In the genomic region with DNA sequence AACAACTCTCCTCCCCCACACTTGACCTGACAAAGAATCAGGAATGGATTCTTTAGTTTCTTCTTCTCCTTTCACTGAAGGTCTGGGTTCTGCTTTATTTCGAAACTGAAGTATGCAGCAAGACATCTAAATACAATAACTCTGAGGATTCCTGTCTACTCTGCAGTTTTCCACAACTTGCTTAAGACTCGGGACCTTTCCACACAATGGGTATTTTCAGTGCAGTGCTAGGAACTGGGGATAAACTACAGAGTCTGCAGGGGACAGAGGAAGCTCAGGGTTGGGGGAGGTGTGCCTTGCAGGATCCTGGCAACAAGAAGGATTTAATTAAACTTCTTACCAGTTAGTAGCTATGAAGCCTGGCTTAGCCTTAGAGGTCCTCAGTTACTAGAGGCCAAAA, we compare ENCODE assay signal across 28 mouse cellular contexts. TPM values are rescaled to one million over a fixed set of nuclear protein-coding genes. Genes with fewer than 3 reads are reported as not detected.
DNase-seq lines count a peak whose midpoint lies in the region; ATAC-seq and TF ChIP-seq lines count a peak whose summit lies in the region.
"Had no signal": no experiment of that assay in that cellular context is flagged by ENCODE, and none has a peak within 500 bp of the region (broad histone marks: within the 10 kb centered on the region; RNA-seq: fewer than 3 reads in every experiment).

No protein-coding gene starts in this region.

- no peak for TF ChIP-seq EP300 in heart, adult 2 months (IDR thresholded peaks at IDR 0.05; ENCODE audit: insufficient read depth, low read depth, low read length)
- TF ChIP-seq EP300 in ES-Bruce4 (IDR thresholded peaks at IDR 0.05; ENCODE audit: insufficient read depth, low read depth, low read length): no peak

- no peaks in the 10 kb centered on the region for H3K27me3 ChIP-seq in heart, adult 2 months (ENCODE audit: control insufficient read depth, insufficient read depth, low read length)
- H3K27me3 ChIP-seq in ES-Bruce4 (ENCODE audit: control insufficient read depth, insufficient read depth, low read length, poor library complexity, severe bottlenecking): no peaks in the 10 kb centered on the region
- H3K27me3 ChIP-seq: lung, embryonic 15.5 days; stomach, embryonic 15.5 days had no signal

- no peak overlapping the region for H3K9ac ChIP-seq in heart, adult 2 months (ENCODE audit: low read depth, low read length)
- no peak overlapping the region for H3K9ac ChIP-seq in ES-Bruce4 (ENCODE audit: low read depth, poor library complexity, severe bottlenecking)
- H3K9ac ChIP-seq: forebrain, embryonic 13.5 days; liver, embryonic 15.5 days; lung, embryonic 15.5 days; midbrain, embryonic 13.5 days; stomach, embryonic 15.5 days had no signal

- no peaks in the 10 kb centered on the region for H3K9me3 ChIP-seq in ES-Bruce4 (replicated peaks; ENCODE audit: control insufficient read depth, insufficient read depth, low read length, poor library complexity, severe bottlenecking)
- H3K9me3 ChIP-seq: forebrain, embryonic 13.5 days; liver, embryonic 15.5 days; midbrain, embryonic 13.5 days; stomach, embryonic 15.5 days had no signal

- no peak for TF ChIP-seq POLR2A in heart, adult 2 months (IDR thresholded peaks at IDR 0.05; ENCODE audit: insufficient read depth, low read depth, low read length)
- TF ChIP-seq POLR2A in ES-Bruce4 (IDR thresholded peaks at IDR 0.05; ENCODE audit: insufficient read depth, low read length): no peak
- no peak for TF ChIP-seq POLR2A in bone marrow macrophage, adult 2 months (IDR thresholded peaks at IDR 0.05; ENCODE audit: borderline replicate concordance, low read depth, low read length)

- peaks cover 9% of the 10 kb centered on the region for H3K4me1 ChIP-seq in heart, adult 2 months (ENCODE audit: control insufficient read depth, insufficient read depth, low read length)
- H3K4me1 ChIP-seq in ES-Bruce4 (ENCODE audit: control insufficient read depth, insufficient read depth, low read length): peaks cover 3% of the 10 kb centered on the region
- peaks cover 40% of the 10 kb centered on the region for H3K4me1 ChIP-seq in bone marrow macrophage, adult 2 months (ENCODE audit: control insufficient read depth, insufficient read depth, low read length)
- H3K4me1 ChIP-seq: stomach, embryonic 15.5 days had no signal

- WGBS in heart, adult 2 months: 53% methylated on average over 2 of the region's 2 CpGs

- peak; percentile 23; the same call in 1 of the 2 replicates for ATAC-seq in megakaryocyte, adult 5-6 weeks (ENCODE audit: poor library complexity, severe bottlenecking)
- ATAC-seq: forebrain, embryonic 13.5 days; hindbrain, embryonic 16.5 days; intestine, embryonic 16.5 days; midbrain, embryonic 13.5 days had no signal

- peaks cover 7% of the 10 kb centered on the region for H3K79me2 ChIP-seq in heart, adult 2 months (replicated peaks; ENCODE audit: control insufficient read depth, insufficient read depth, low read length)

- no peak for DNase-seq in heart, adult 2 months
- DNase-seq in heart, postnatal 10 days: no peak
- no peak for DNase-seq in MN1 (ENCODE audit: low spot score)
- DNase-seq in cerebellum, postnatal 10 days: no peak
- DNase-seq: adrenal gland, postnatal 14 days; B cell, adult 2 months; cerebellum, adult 2 months; cerebellum, postnatal 25 days; gastrocnemius, postnatal 10 days; kidney, adult 8-10 months; kidney, postnatal 4 days; layer of hippocampus, postnatal 36 days; liver; retina, postnatal 1 day; right cerebral cortex, postnatal 14 days; thymus, postnatal 14 days had no signal

- H3K27ac ChIP-seq in heart, adult 2 months: peak overlapping the region; percentile 24
- 0 out of 2 replicates have a peak overlapping the region, but pooled peaks have one; percentile 15 for H3K27ac ChIP-seq in ES-Bruce4 (ENCODE audit: insufficient read depth, low read length)
- peak overlapping the region; percentile 88 for H3K27ac ChIP-seq in bone marrow macrophage, adult 2 months (ENCODE audit: insufficient read depth, low read depth, low read length)
- H3K27ac ChIP-seq: forebrain, embryonic 13.5 days; kidney, postnatal 0 days; liver, embryonic 15.5 days; lung, embryonic 15.5 days; midbrain, embryonic 13.5 days; stomach, embryonic 15.5 days had no signal

- no peak for TF ChIP-seq CTCF in heart, adult 2 months (IDR thresholded peaks at IDR 0.05)
- TF ChIP-seq CTCF in ES-Bruce4 (IDR thresholded peaks at IDR 0.05; ENCODE audit: low read depth, low read length): no peak
- no peak for TF ChIP-seq CTCF in bone marrow macrophage, adult 2 months (IDR thresholded peaks at IDR 0.05; ENCODE audit: low read depth, low read length)

- intact Hi-C loops in heart, adult 2 months (cut with DNase I): loop anchor here (2.0 to 10.0 kb wide), 2 partner anchors 15 to 47 kb away; no protein-coding TSS in a partner anchor
- intact Hi-C loops in heart, postnatal 10 days (cut with DNase I): loop anchor here (5.0 kb wide), 1 partner anchor 49 kb away; no protein-coding TSS in a partner anchor

- peaks cover 9% of the 10 kb centered on the region for H3K36me3 ChIP-seq in heart, adult 2 months (ENCODE audit: control insufficient read depth, insufficient read depth, low read length)
- H3K36me3 ChIP-seq in ES-Bruce4 (ENCODE audit: control insufficient read depth, insufficient read depth, low read length, poor library complexity, severe bottlenecking): no peaks in the 10 kb centered on the region
- H3K36me3 ChIP-seq: liver, embryonic 15.5 days; lung, embryonic 15.5 days; midbrain, embryonic 13.5 days; stomach, embryonic 15.5 days had no signal

- no peak overlapping the region for H3K4me3 ChIP-seq in heart, adult 2 months
- H3K4me3 ChIP-seq in ES-Bruce4 (ENCODE audit: low read depth, low read length): no peak overlapping the region
- H3K4me3 ChIP-seq in bone marrow macrophage, adult 2 months (ENCODE audit: insufficient read depth, low read length): no peak overlapping the region
- H3K4me3 ChIP-seq: forebrain, embryonic 13.5 days; liver, embryonic 15.5 days; lung, embryonic 15.5 days; midbrain, embryonic 13.5 days; stomach, embryonic 15.5 days had no signal

RNA-seq across cellular contexts. Expression of gene Sash1, which starts 4.1 kb away (rescaled TPM):
- total RNA-seq in heart, adult 2 months (2021): 10 to 100 TPM; 22.1 to 32.8 TPM
- 10.0 and 15.9 TPM in 2 replicates for polyA plus RNA-seq in heart, adult 2 months (2012; rRNA removed)
- 10 to 100 TPM; 53.8 to 63.6 TPM for total RNA-seq in heart, postnatal 10 days (2021)
- polyA plus RNA-seq in ES-Bruce4 (2011; ENCODE audit: insufficient read depth, insufficient read length, low read depth, missing spikeins): 14.4 and 17.3 TPM in 2 replicates
- polyA plus RNA-seq in bone marrow macrophage, adult 2 months (2012; ENCODE audit: insufficient read depth, insufficient read length, missing spikeins): 80.4 and 96.7 TPM in 2 replicates
- total RNA-seq in megakaryocyte, adult 5-6 weeks (2015): 5.6 and 6.3 TPM in 2 replicates
- 4.1 and 5.3 TPM in 2 replicates for total RNA-seq in megakaryocyte, adult 5-6 weeks (2017)
- total RNA-seq: MEL had no signal

Comparison
In these comparisons a context has a peak if more than half of its experiments do, and no peak if none do; other contexts are left out.
1. H3K27ac ChIP-seq: peak in every context shown above with its lines; median percentile 88 in bone marrow macrophage, adult 2 months; 24 in heart, adult 2 months; 15 in ES-Bruce4.